Mouse (Mus musculus): ENCODE results near the gene Acyp1.

The Acyp1 gene

DNA sequence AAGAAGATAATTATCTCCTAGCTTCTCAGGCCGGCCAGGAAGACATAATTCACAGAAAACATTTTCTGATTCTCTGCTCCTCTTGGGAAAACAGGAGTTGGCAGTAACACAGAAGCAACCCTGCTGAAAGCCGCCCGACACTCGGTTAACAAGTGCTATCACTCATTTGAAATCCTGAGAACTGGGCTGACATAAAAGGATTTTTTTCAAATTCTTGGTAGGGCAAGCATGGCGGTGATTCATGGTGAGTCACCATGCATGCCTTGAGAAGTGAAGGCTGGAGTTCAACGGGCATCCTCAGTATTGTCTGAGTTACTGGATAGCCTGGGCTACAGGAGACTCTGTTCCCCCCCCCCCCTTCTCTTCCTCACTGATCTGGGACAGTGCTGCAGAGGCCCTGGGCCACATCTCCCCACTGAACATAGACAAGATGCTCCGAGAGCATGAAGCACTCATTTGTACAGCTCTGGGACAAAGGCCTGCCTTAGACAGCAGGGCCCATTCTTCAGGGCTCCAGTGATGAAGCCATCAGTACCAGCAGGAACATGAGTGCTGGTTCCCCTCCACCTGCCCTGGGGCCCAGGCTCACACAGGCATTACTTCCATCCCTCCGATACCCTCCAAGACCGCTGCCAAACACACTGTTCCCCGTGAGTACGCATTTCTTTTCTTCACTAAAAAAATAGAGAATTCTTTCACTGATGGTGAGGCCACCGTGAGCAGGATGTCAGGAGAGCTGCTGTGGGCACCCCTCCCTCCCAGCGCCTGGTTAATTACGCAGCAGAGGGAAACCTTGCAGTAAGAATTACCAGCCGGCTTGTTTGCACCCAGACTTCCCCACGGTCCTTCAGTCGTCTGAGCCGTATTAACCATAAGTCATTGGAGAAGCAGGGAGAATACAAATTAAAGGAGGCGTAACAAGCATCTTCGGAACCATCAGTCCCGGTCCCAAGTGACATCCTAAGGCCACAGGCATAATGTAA lies 54.6 kb downstream of the Acyp1 start:
- peak; percentile 84 for DNase-seq (ENCODE audit: low spot score)

DNA sequence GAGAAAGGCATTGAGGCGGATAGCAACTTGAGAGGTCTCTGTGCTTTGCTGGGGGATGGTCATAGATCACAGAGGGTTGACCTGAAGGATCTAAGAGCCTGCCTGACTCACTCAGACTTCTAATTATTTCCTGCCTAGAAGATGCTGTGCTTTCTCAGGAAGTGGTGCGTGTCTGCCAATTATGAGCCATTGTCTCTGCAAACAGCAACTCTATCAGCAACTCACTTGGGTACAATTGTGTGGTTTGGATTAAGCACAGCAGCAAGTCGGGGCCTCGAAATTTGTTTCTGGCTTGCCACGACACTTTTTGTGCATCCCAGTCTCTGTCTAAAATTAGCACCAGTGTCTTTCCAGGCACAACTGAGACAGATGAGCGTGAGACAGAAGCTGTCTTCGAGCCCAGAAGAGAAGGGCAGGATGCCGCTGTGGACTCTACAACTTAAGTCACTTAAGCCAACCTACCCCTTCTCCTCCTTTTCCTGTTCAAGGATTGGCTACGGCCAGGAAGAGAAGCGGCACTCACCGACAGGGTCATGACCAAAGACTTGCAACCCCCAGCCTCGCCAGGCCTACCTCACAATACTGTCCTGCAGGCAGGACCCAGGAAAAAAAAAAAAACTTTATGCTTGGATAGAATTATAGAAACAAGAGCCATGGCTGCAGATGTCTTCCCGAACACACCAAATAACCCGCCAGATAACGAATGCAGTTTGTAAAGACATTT lies 60.2 kb downstream of the Acyp1 start:
- DNase-seq (ENCODE audit: low spot score), result peak; percentile 68

DNA sequence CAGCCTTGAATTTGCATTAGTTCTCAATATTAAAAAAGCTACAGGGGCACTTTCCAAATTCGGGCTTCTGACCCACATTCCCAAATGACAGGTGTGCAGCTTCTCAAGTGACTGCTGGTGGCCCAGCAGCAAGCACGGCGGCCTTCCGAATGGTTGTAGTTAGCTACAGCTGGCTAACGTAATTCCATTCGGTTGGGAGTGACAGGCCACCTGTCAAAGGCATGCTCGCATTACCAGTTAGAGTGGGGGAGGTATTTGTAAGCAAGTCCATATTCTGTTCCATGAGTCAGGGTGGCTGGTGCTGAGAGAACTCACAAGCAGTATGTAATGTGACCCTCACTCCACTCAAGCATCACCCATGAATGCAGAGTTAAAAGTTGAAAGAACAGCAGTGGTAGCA lies 61.0 kb downstream of the Acyp1 start:
- peak; percentile 32 for DNase-seq (ENCODE audit: low spot score)
